Mouse (Mus musculus) forebrain, embryonic 15.5 days (tissue): Measurements from ENCODE around the gene Mlh3. TPM values are rescaled to one million over a fixed set of nuclear protein-coding genes. Genes with fewer than 3 reads are reported as not detected.
"Not testable (repeated sequence)": the region's sequence is repeated elsewhere in the genome, so short reads cannot be mapped to it uniquely, and the experiment has no call there.

Experiments used
- ATAC-seq: fragments of 200-750 bp; cut with Nextera tagmentation; replicated peaks from 2 replicates; pipeline ENCODE4 v1.8.0; 2017; ENCODE audit warnings: mild to moderate bottlenecking, moderate TSS enrichment, moderate library complexity
- H3K27ac ChIP-seq: fragments of 300-500 bp; sonication (generic); replicated peaks from 2 replicates; pipeline ENCODE4 v1.5.1; 2015; ENCODE audit warnings: mild to moderate bottlenecking, inconsistent platforms
- H3K27me3 ChIP-seq: fragments of 300-500 bp; sonication (generic); 2 replicates; pipeline ENCODE4 v1.6.1; 2015; ENCODE audit warnings: inconsistent platforms
- H3K36me3 ChIP-seq: fragments of 300-500 bp; sonication (generic); 2 replicates; pipeline ENCODE4 v1.6.1; 2015; ENCODE audit warnings: mild to moderate bottlenecking, inconsistent platforms
- H3K4me1 ChIP-seq: fragments of 300-500 bp; sonication (generic); 2 replicates; pipeline ENCODE4 v1.6.1; 2015; ENCODE audit warnings: inconsistent platforms
- H3K4me2 ChIP-seq: fragments of 300-500 bp; sonication (generic); replicated peaks from 2 replicates; pipeline ENCODE4 v1.6.1; 2015; ENCODE audit warnings: mild to moderate bottlenecking, inconsistent platforms
- H3K4me3 ChIP-seq: fragments of 300-500 bp; sonication (generic); 2 replicates; pipeline ENCODE4 v1.5.1; 2015; ENCODE audit warnings: mild to moderate bottlenecking, inconsistent platforms
- H3K9ac ChIP-seq: fragments of 300-500 bp; sonication (generic); replicated peaks from 2 replicates; pipeline ENCODE4 v1.6.1; 2015; ENCODE audit warnings: mild to moderate bottlenecking, inconsistent platforms
- H3K9me3 ChIP-seq: fragments of 300-500 bp; sonication (generic); 2 replicates; pipeline ENCODE4 v1.6.1; 2016; ENCODE audit warnings: inconsistent platforms
- WGBS: fragments of 180-500 bp; shearing (Covaris S2); methylation state at CpG from one replicate; pipeline ENCODE4 v1.1.7; 2015; ENCODE audit warnings: mixed read lengths; 5-methylcytosine and 5-hydroxymethylcytosine counted together
- polyA plus RNA-seq: library from polyadenylated mRNA; unstranded; fragments of >200 nt; fragmentation: Nextera tagmentation; extraction: Ambion mirVana; gene quantifications from 2 replicates; pipeline ENCODE4 v1.2.1, GENCODE M21; 2015

Gene Mlh3
- polyA plus RNA-seq, 1 experiment from 2014 or later, result 10.7 TPM

GRCm38 (mm10) chr12:85291541-85291940 lies 21.1 kb upstream of the Mlh3 start:
- Histone ChIP-seq H3K27me3 (no peaks in the 10 kb centered on the region), H3K4me2 (no peak overlapping the region), H3K9ac (no peak overlapping the region), H3K4me3 (no peak overlapping the region), H3K36me3 (no peaks in the 10 kb centered on the region), H3K9me3 (no peaks in the 10 kb centered on the region), H3K4me1 (peaks cover 15% of the 10 kb centered on the region), H3K27ac (no peak overlapping the region)
- ATAC-seq, result no peak

- H3K4me1 ChIP-seq, result peaks cover 15% of the 10 kb centered on the region
- no peaks in the 10 kb centered on the region for H3K9me3 ChIP-seq
- H3K27ac ChIP-seq, result no peak overlapping the region
- WGBS, result 85% methylated on average over 10 of the region's 10 CpGs
- no peak overlapping the region for H3K4me3 ChIP-seq
- ATAC-seq, result no peak
- no peaks in the 10 kb centered on the region for H3K27me3 ChIP-seq
- no peak overlapping the region for H3K4me2 ChIP-seq
- no peaks in the 10 kb centered on the region for H3K36me3 ChIP-seq
- no peak overlapping the region; the same call in 1 of the 2 replicates for H3K9ac ChIP-seq
Observed at GRCm38 (mm10) chr12:85290633-85291032, 20.2 kb upstream of the Mlh3 start.

GRCm38 (mm10) chr12:85289157-85290000 lies 19.0 kb upstream of the Mlh3 start:
- 0 out of 2 replicates have a peak, but pooled peaks have one; percentile 6 for ATAC-seq
- Histone ChIP-seq H3K9ac (peak overlapping the region; percentile 38; the same call in 1 of the 2 replicates), H3K4me3 (peak overlapping the region; percentile 46), H3K27ac (no peak overlapping the region), H3K4me1 (peaks cover 15% of the 10 kb centered on the region), H3K27me3 (no peaks in the 10 kb centered on the region), H3K4me2 (peak overlapping the region; percentile 76), H3K36me3 (no peaks in the 10 kb centered on the region), H3K9me3 (no peaks in the 10 kb centered on the region)
- 59% methylated on average over 24 of the region's 24 CpGs for WGBS

GRCm38 (mm10) chr12:85288486-85289156 lies 18.2 kb upstream of the Mlh3 start, which contains the start of gene Zc2hc1c:
Zc2hc1c (plus strand) TSS chr12:85288591.
- WGBS, result 2% methylated on average over 31 of the region's 31 CpGs
- Histone ChIP-seq H3K4me2 (peak within 1 kb of the TSS; percentile 76), H3K4me3 (peak within 1 kb of the TSS; percentile 46), H3K9ac (peak within 1 kb of the TSS; percentile 38), H3K4me1 (peaks cover 15% of the 10 kb centered on the region), H3K36me3 (no peaks in the 10 kb centered on the region), H3K9me3 (no peaks in the 10 kb centered on the region), H3K27me3 (no peaks in the 10 kb centered on the region), H3K27ac (no peak within 1 kb of the TSS)
- peak; percentile 90 for ATAC-seq

- WGBS, result 7% methylated on average over 21 of the region's 21 CpGs
- Histone ChIP-seq H3K9ac (peak within 1 kb of the TSS; percentile 38), H3K4me3 (peak within 1 kb of the TSS; percentile 46), H3K9me3 (no peaks in the 10 kb centered on the region), H3K4me1 (peaks cover 15% of the 10 kb centered on the region), H3K4me2 (peak within 1 kb of the TSS; percentile 76), H3K27me3 (no peaks in the 10 kb centered on the region), H3K27ac (no peak within 1 kb of the TSS), H3K36me3 (no peaks in the 10 kb centered on the region)
- peak; percentile 67 for ATAC-seq
Observed at GRCm38 (mm10) chr12:85287809-85288485, 17.5 kb upstream of the Mlh3 start, which contains the start of gene Acyp1. Acyp1 (minus strand) TSS chr12:85288438.

GRCm38 (mm10) chr12:85286941-85287340 lies 16.5 kb upstream of the Mlh3 start:
- 42% methylated on average over 4 of the region's 5 CpGs for WGBS
- no peak for ATAC-seq

GRCm38 (mm10) chr12:85284996-85285395 lies 14.6 kb upstream of the Mlh3 start:
- H3K36me3 ChIP-seq, result no peaks in the 10 kb centered on the region
- WGBS, result 91% methylated on average over 4 of the region's 4 CpGs
- H3K4me1 ChIP-seq, result peaks cover 23% of the 10 kb centered on the region
- H3K9ac ChIP-seq, result no peak overlapping the region
- no peaks in the 10 kb centered on the region for H3K27me3 ChIP-seq
- no peak overlapping the region for H3K27ac ChIP-seq
- no peak for ATAC-seq
- H3K4me3 ChIP-seq, result no peak overlapping the region
- no peaks in the 10 kb centered on the region for H3K9me3 ChIP-seq
- no peak overlapping the region for H3K4me2 ChIP-seq

More at GRCm38 (mm10) chr12:85286941-85287340, 16.5 kb upstream of the Mlh3 start:
- Histone ChIP-seq H3K27ac (no peak overlapping the region), H3K27me3 (no peaks in the 10 kb centered on the region), H3K9me3 (no peaks in the 10 kb centered on the region), H3K36me3 (no peaks in the 10 kb centered on the region), H3K4me2 (no peak overlapping the region), H3K4me1 (peaks cover 15% of the 10 kb centered on the region), H3K4me3 (no peak overlapping the region), H3K9ac (no peak overlapping the region)

GRCm38 (mm10) chr12:85284331-85284730 lies 13.9 kb upstream of the Mlh3 start:
- ATAC-seq, result no peak
- Histone ChIP-seq H3K9me3 (no peaks in the 10 kb centered on the region), H3K27ac (no peak overlapping the region), H3K27me3 (no peaks in the 10 kb centered on the region), H3K4me2 (no peak overlapping the region), H3K4me3 (no peak overlapping the region), H3K4me1 (peaks cover 27% of the 10 kb centered on the region), H3K36me3 (no peaks in the 10 kb centered on the region), H3K9ac (no peak overlapping the region)
- 72% methylated on average over 8 of the region's 8 CpGs for WGBS

- WGBS, result 55% methylated on average over 2 of the region's 4 CpGs
- not testable (repeated sequence) for H3K27me3 ChIP-seq, H3K36me3 ChIP-seq, H3K9me3 ChIP-seq, ATAC-seq, H3K9ac ChIP-seq, H3K4me3 ChIP-seq, H3K4me2 ChIP-seq, H3K27ac ChIP-seq
- H3K4me1 ChIP-seq, result peaks cover 14% of the 10 kb centered on the region
Observed at GRCm38 (mm10) chr12:85281756-85282155, 11.4 kb upstream of the Mlh3 start.

- no peaks in the 10 kb centered on the region for H3K36me3 ChIP-seq
- 35% methylated on average over 12 of the region's 12 CpGs for WGBS
- no peaks in the 10 kb centered on the region for H3K9me3 ChIP-seq
- H3K4me2 ChIP-seq, result peak overlapping the region; percentile 82
- H3K4me3 ChIP-seq, result peak overlapping the region; percentile 78
- peaks cover 14% of the 10 kb centered on the region for H3K4me1 ChIP-seq
- no peak for ATAC-seq
- H3K9ac ChIP-seq, result no peak overlapping the region
- no peak overlapping the region for H3K27ac ChIP-seq
- no peaks in the 10 kb centered on the region for H3K27me3 ChIP-seq
Observed at GRCm38 (mm10) chr12:85280845-85281651, 10.6 kb upstream of the Mlh3 start.

- no peaks in the 10 kb centered on the region for H3K36me3 ChIP-seq
- peak; percentile 98 for ATAC-seq
- peaks cover 14% of the 10 kb centered on the region for H3K4me1 ChIP-seq
- peak overlapping the region; percentile 78 for H3K4me3 ChIP-seq
- no peaks in the 10 kb centered on the region for H3K27me3 ChIP-seq
- H3K9ac ChIP-seq, result peak overlapping the region; percentile 85
- under 1% methylated on average over 31 of the region's 31 CpGs for WGBS
- no peaks in the 10 kb centered on the region for H3K9me3 ChIP-seq
- peak overlapping the region; percentile 76 for H3K27ac ChIP-seq
- peak overlapping the region; percentile 82 for H3K4me2 ChIP-seq
Observed at GRCm38 (mm10) chr12:85280105-85280844, 9.9 kb upstream of the Mlh3 start.
